Mouse (Mus musculus): ENCODE data around the gene Wdr83.
"Not testable (repeated sequence)": the region's sequence is repeated elsewhere in the genome, so short reads cannot be mapped to it uniquely, and the experiment has no call there.

Gene Wdr83

GRCm38 (mm10) chr8:85081216-85081555, at the start of gene Wdr83:
Gene Wdr83 (minus strand): TSS chr8:85081306.
- DNase-seq (ENCODE audit: low spot score in 2 of 2): no peak

- DNase-seq (ENCODE audit: low spot score in 2 of 2): no peak
Observed at GRCm38 (mm10) chr8:85123691-85124090, 42.6 kb upstream of the Wdr83 start.

GRCm38 (mm10) chr8:85122995-85123394, 41.9 kb upstream of the Wdr83 start, which contains the start of gene Zfp791:
Gene Zfp791 (minus strand): TSS chr8:85123095.
- no peak for DNase-seq (ENCODE audit: low spot score in 2 of 2)

GRCm38 (mm10) chr8:85120251-85120650, 39.1 kb upstream of the Wdr83 start:
- not testable (repeated sequence) for DNase-seq (ENCODE audit: low spot score in 2 of 2)

GRCm38 (mm10) chr8:85119052-85119981, 38.2 kb upstream of the Wdr83 start:
- DNase-seq (ENCODE audit: low spot score in 2 of 2): peak; percentile 79 to 86

GRCm38 (mm10) chr8:85116984-85117383, 35.9 kb upstream of the Wdr83 start:
- no peak for DNase-seq (ENCODE audit: low spot score in 2 of 2)

- DNase-seq (ENCODE audit: low spot score in 2 of 2): no peak
Observed at GRCm38 (mm10) chr8:85115501-85115900, 34.4 kb upstream of the Wdr83 start.

- no peak for DNase-seq (ENCODE audit: low spot score in 2 of 2)
Observed at GRCm38 (mm10) chr8:85113241-85113640, 32.1 kb upstream of the Wdr83 start.

GRCm38 (mm10) chr8:85100076-85100665, 19.1 kb upstream of the Wdr83 start:
- no peak for DNase-seq (ENCODE audit: low spot score in 2 of 2)

- no peak for DNase-seq (ENCODE audit: low spot score in 2 of 2)
Observed at GRCm38 (mm10) chr8:85096850-85097249, 15.7 kb upstream of the Wdr83 start.

GRCm38 (mm10) chr8:85096196-85096595, 15.1 kb upstream of the Wdr83 start:
- no peak for DNase-seq (ENCODE audit: low spot score in 2 of 2)

GRCm38 (mm10) chr8:85095566-85095965, 14.5 kb upstream of the Wdr83 start:
- DNase-seq (ENCODE audit: low spot score in 2 of 2): no peak

GRCm38 (mm10) chr8:85095051-85095450, 13.9 kb upstream of the Wdr83 start:
- DNase-seq (ENCODE audit: low spot score in 2 of 2): no peak

- DNase-seq (ENCODE audit: low spot score in 2 of 2): no peak
Observed at GRCm38 (mm10) chr8:85091526-85092090, 10.5 kb upstream of the Wdr83 start.

- DNase-seq (ENCODE audit: low spot score in 2 of 2): no peak
Observed at GRCm38 (mm10) chr8:85090856-85091255, 9.8 kb upstream of the Wdr83 start.

GRCm38 (mm10) chr8:85088771-85089170, 7.7 kb upstream of the Wdr83 start:
- DNase-seq (ENCODE audit: low spot score in 2 of 2): no peak

- no peak for DNase-seq (ENCODE audit: low spot score in 2 of 2)
Observed at GRCm38 (mm10) chr8:85086238-85086637, 5.1 kb upstream of the Wdr83 start.

- DNase-seq (ENCODE audit: low spot score in 2 of 2): no peak
Observed at GRCm38 (mm10) chr8:85084633-85085032, 3.5 kb upstream of the Wdr83 start.

GRCm38 (mm10) chr8:85083108-85083813, 2.2 kb upstream of the Wdr83 start, which contains the start of gene Man2b1:
Gene Man2b1 (plus strand): TSS chr8:85083270.
- DNase-seq (ENCODE audit: low spot score in 2 of 2): peak; percentile 87 to 90

GRCm38 (mm10) chr8:85082169-85082568, 1.1 kb upstream of the Wdr83 start:
- not testable (repeated sequence) for DNase-seq (ENCODE audit: low spot score in 2 of 2)

- DNase-seq (ENCODE audit: low spot score in 2 of 2): peak; percentile 55 to 68
Observed at GRCm38 (mm10) chr8:85080532-85081215, 432 bp downstream of the Wdr83 start, which contains the start of gene Wdr83os. Gene Wdr83os (plus strand): TSS chr8:85080740.

All from frontal cortex, postnatal 36 days (tissue).